In the genomic region with DNA sequence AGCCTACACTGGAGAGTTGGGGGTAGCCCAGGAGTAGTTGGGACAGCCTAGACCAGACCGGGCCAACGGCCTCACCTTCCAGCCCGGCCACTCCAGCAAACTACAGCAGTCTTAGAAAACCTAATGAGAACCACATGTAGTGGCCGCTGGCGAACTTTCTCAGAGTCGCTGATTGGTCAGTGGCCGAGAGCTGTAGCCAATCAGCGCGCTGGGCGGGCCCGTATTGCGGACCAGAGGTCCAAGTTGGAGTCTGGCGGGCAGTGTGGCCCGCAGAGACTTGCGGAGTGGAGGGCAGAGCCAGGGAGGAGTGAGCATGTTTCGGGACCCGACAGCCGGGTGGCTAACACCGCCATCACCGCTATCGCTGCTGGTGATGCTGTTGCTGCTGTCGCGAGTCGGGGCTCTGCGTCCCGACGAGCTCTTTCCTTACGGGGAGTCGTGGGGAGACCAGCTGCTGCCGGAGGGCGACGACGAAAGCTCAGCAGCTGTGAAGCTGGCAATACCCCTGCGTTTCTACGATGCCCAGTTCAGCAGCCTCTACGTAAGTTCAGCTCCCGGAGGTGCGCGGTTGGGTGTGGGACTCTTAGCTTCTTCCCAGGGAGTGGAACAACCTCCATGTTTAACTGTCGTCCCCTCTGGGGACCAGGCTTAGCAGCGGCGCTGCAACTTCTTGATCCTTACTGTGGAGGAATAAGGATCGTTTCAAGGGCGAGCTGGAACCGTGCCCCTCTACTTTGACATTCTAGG, we compare ENCODE assay signal across 9 mouse cellular contexts. TPM values are rescaled to one million over a fixed set of nuclear protein-coding genes. Genes with fewer than 3 reads are reported as not detected.
A peak's percentile ranks its signal among the peaks of the same experiment; 100 is the strongest.
DNase-seq lines count a peak whose midpoint lies in the region; ATAC-seq lines count a peak whose summit lies in the region.
"Had no signal": no experiment of that assay in that cellular context is flagged by ENCODE, and none has a peak within 500 bp of the region (broad histone marks: within the 10 kb centered on the region; RNA-seq: fewer than 3 reads in every experiment).

A gene (plus strand): TSS at position 241 of the 747 bp plus-strand sequence.

- under 1% methylated on average over 45 of the region's 45 CpGs for WGBS in forebrain, embryonic 15.5 days
- under 1% methylated on average over 45 of the region's 45 CpGs for WGBS in neural tube, embryonic 14.5 days

- peaks cover 19% of the 10 kb centered on the region; the same call in 1 of the 2 replicates for H3K27me3 ChIP-seq in forebrain, embryonic 15.5 days
- H3K27me3 ChIP-seq in neural tube, embryonic 14.5 days (ENCODE audit: control insufficient read depth, insufficient read depth, low read length) = peaks cover 13% of the 10 kb centered on the region

- peak within 1 kb of the TSS; percentile 50 for H3K4me3 ChIP-seq in forebrain, embryonic 15.5 days
- H3K4me3 ChIP-seq in neural tube, embryonic 14.5 days (ENCODE audit: low read depth, low read length) = peak within 1 kb of the TSS; percentile 47

- H3K4me2 ChIP-seq in forebrain, embryonic 15.5 days (replicated peaks) = peak within 1 kb of the TSS; percentile 80
- H3K4me2 ChIP-seq in neural tube, embryonic 14.5 days (ENCODE audit: low read depth, low read length) = peak within 1 kb of the TSS; percentile 76

- H3K9me3 ChIP-seq in forebrain, embryonic 15.5 days = no peaks in the 10 kb centered on the region
- H3K9me3 ChIP-seq in neural tube, embryonic 14.5 days (ENCODE audit: control insufficient read depth, low read length) = no peaks in the 10 kb centered on the region

- H3K36me3 ChIP-seq in forebrain, embryonic 15.5 days = no peaks in the 10 kb centered on the region
- no peaks in the 10 kb centered on the region for H3K36me3 ChIP-seq in neural tube, embryonic 14.5 days (ENCODE audit: control insufficient read depth, insufficient read depth, low read length)

- H3K4me1 ChIP-seq in forebrain, embryonic 15.5 days = peaks cover 17% of the 10 kb centered on the region
- H3K4me1 ChIP-seq in neural tube, embryonic 14.5 days (ENCODE audit: control insufficient read depth, insufficient read depth, low read length) = peaks cover 9% of the 10 kb centered on the region; the same call in 1 of the 2 replicates

- intact Hi-C loops in heart, postnatal 14 days (cut with DNase I) = loop anchor here (2.0 kb wide), 2 partner anchors 44 to 72 kb away; a partner anchor contains a TSS

- H3K27ac ChIP-seq in forebrain, embryonic 15.5 days (replicated peaks) = no peak within 1 kb of the TSS
- H3K27ac ChIP-seq in neural tube, embryonic 14.5 days (ENCODE audit: low read depth, low read length) = no peak within 1 kb of the TSS

- peak within 1 kb of the TSS; percentile 27 for H3K9ac ChIP-seq in forebrain, embryonic 15.5 days (replicated peaks)
- H3K9ac ChIP-seq in neural tube, embryonic 14.5 days (replicated peaks; ENCODE audit: low read depth, low read length) = peak within 1 kb of the TSS; percentile 37; the same call in 1 of the 2 replicates

- peak; percentile 61 for DNase-seq in CD4-positive helper T cell, adult 2 months (ENCODE audit: low read depth, low spot score)
- DNase-seq in c-Kit-positive CD71-negative TER-119-negative erythroid progenitor cells, embryonic 14.5 days (ENCODE audit: low read depth) = peak; percentile 61
- peak; percentile 92 to 93 for DNase-seq in heart, postnatal 14 days
- DNase-seq in kidney, postnatal 4 days = peak; percentile 96 to 98
- DNase-seq in lung, adult 18-20 months = peak; percentile 82 to 83
- peak; percentile 91 for DNase-seq in testis, postnatal 10 days (ENCODE audit: low spot score)

- peak; percentile 92 for ATAC-seq in forebrain, embryonic 15.5 days (replicated peaks)
- peak; percentile 96 for ATAC-seq in neural tube, embryonic 14.5 days (ENCODE audit: low read depth)

RNA-seq across cellular contexts. Expression of the gene that starts here (rescaled TPM):
- polyA plus RNA-seq in forebrain, embryonic 15.5 days (2015; fragmentation: Nextera tagmentation; extraction: Ambion mirVana) = 22.2 and 29.9 TPM in 2 replicates
- total RNA-seq in heart, postnatal 14 days (2021) = 10 to 100 TPM; 89.0 to 89.7 TPM
- polyA plus RNA-seq in neural tube, embryonic 14.5 days (2014; fragmentation: Nextera tagmentation; extraction: Ambion mirVana) = 6.6 and 59.7 TPM in 2 replicates
- total RNA-seq: MEL had no signal
